ENCODE assay signal across 12 mouse cellular contexts in the genomic region with DNA sequence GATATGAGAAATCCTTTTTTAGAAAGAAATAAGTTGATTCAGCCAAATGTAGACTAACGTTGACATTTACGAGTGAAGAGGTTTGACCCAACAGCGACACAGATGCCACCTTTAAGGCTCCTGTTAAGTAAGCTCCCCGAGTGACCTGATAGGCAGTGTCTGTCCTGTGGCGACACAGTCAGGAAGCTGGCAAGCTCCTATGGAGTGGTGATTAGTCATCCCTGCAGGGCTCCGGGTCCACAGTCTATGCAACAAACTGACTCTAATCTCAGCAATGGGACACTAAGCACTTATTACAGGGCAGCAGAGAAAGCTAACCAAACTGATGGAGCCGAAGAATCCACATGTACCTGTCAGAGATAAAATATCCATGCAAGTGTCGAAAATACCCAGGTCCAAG.
"Had no signal": no experiment of that assay in that cellular context is flagged by ENCODE, and none has a peak within 500 bp of the region (broad histone marks: within the 10 kb centered on the region; RNA-seq: fewer than 3 reads in every experiment).

No protein-coding gene starts in this region.

- DNase-seq: kidney, adult 9 months; kidney, postnatal 25 days; layer of hippocampus, adult 9-11 months; liver; liver, embryonic 13.5 days; lung, embryonic 14.5 days; right cerebral cortex, adult 18-20 months; right cerebral cortex, postnatal 14 days; right cerebral cortex, postnatal 4 days; thymus, postnatal 25 days had no signal

- ATAC-seq: lung, postnatal 0 days; midbrain, embryonic 15.5 days had no signal
